Mouse (Mus musculus) forebrain, postnatal 0 days (tissue): ENCODE results near the gene Dchs1. TPM values are rescaled to one million over a fixed set of nuclear protein-coding genes. Genes with fewer than 3 reads are reported as not detected.

Source experiments
- ATAC-seq: fragments of 200-750 bp; cut with Nextera tagmentation; 2 replicates; pipeline ENCODE4 v1.8.0; 2017; ENCODE audit warnings: mild to moderate bottlenecking, moderate library complexity
- DNase-seq: peaks from one replicate; pipeline ENCODE4 v3.0.0-alpha.2; 2015
- H3K27ac ChIP-seq: fragments of 300-500 bp; sonication (generic); 2 replicates; pipeline ENCODE4 v1.5.1; 2014; ENCODE audit warnings: low read depth, mild to moderate bottlenecking, antibody characterized with exemption, low read length, moderate library complexity, mixed read lengths
- H3K27me3 ChIP-seq: fragments of 300-500 bp; sonication (generic); 2 replicates; pipeline ENCODE4 v1.6.1; 2014; ENCODE audit warnings: mild to moderate bottlenecking, low read length, mixed read lengths; ENCODE audit not compliant: insufficient read depth
- H3K36me3 ChIP-seq: fragments of 300-500 bp; sonication (generic); 2 replicates; pipeline ENCODE4 v1.6.1; 2014; ENCODE audit warnings: mild to moderate bottlenecking, moderate library complexity; ENCODE audit not compliant: insufficient read depth
- H3K4me1 ChIP-seq: fragments of 300-500 bp; sonication (generic); 2 replicates; pipeline ENCODE4 v1.6.1; 2014; ENCODE audit warnings: antibody characterized with exemption; ENCODE audit not compliant: insufficient read depth
- H3K4me2 ChIP-seq: fragments of 300-500 bp; sonication (generic); 2 replicates; pipeline ENCODE4 v1.6.1; 2014; ENCODE audit warnings: low read depth, mild to moderate bottlenecking, moderate library complexity
- H3K4me3 ChIP-seq: fragments of 300-500 bp; sonication (generic); 2 replicates; pipeline ENCODE4 v1.5.1; 2014; ENCODE audit warnings: low read depth, low read length, mixed read lengths
- H3K9ac ChIP-seq: fragments of 300-500 bp; sonication (generic); 2 replicates; pipeline ENCODE4 v1.6.1; 2014; ENCODE audit warnings: mild to moderate bottlenecking
- H3K9me3 ChIP-seq: fragments of 300-500 bp; sonication (generic); 2 replicates; pipeline ENCODE4 v1.6.1; 2016; ENCODE audit warnings: low read length
- CTCF ChIP-seq: sonication (generic); IDR thresholded peaks from 2 replicates; pipeline ENCODE4 v1.5.1; 2016; ENCODE audit warnings: antibody characterized with exemption, control low read depth, low read depth
- WGBS: fragments of 180-500 bp; shearing (Covaris S2); extraction: QIAGEN DNeasy Blood & Tissue Kit; methylation state at CpG from one replicate; pipeline ENCODE4 v1.1.7; 2014; 5-methylcytosine and 5-hydroxymethylcytosine counted together
- polyA plus RNA-seq: library from polyadenylated mRNA; unstranded; fragments of >200 nt; fragmentation: Nextera tagmentation; extraction: Ambion mirVana; gene quantifications from 2 replicates; pipeline ENCODE4 v1.2.1, GENCODE M21; 2015
- total RNA-seq: library from RNA; depleted of rRNA; stranded (reverse); fragments of >200 nt; gene quantifications from 2 replicates; pipeline ENCODE4 v1.2.3, GENCODE M21; 2014

Dchs1 gene
- total and polyA plus RNA-seq, 2 experiments from 2014 or later = 8.0 to 98.7 TPM

GRCm38 (mm10) chr7:105774661-105775060 lies 12.8 kb downstream of the Dchs1 start:
- H3K4me2 ChIP-seq = no peak overlapping the region
- no peak overlapping the region for H3K4me3 ChIP-seq
- no peak for TF ChIP-seq CTCF
- ATAC-seq (no peak), DNase-seq (no peak)
- WGBS = 34% methylated on average over 8 of the region's 8 CpGs
- no peak overlapping the region for H3K9ac ChIP-seq
- no peak overlapping the region for H3K27ac ChIP-seq
- H3K9me3 ChIP-seq = no peaks in the 10 kb centered on the region
- H3K36me3 ChIP-seq = peaks cover 51% of the 10 kb centered on the region
- H3K4me1 ChIP-seq = peaks cover 17% of the 10 kb centered on the region
- no peaks in the 10 kb centered on the region for H3K27me3 ChIP-seq

GRCm38 (mm10) chr7:105773041-105773440 lies 14.4 kb downstream of the Dchs1 start:
- Histone ChIP-seq H3K27ac (no peak overlapping the region), H3K9ac (no peak overlapping the region), H3K4me3 (no peak overlapping the region), H3K27me3 (no peaks in the 10 kb centered on the region), H3K9me3 (no peaks in the 10 kb centered on the region), H3K4me1 (peaks cover 13% of the 10 kb centered on the region), H3K4me2 (no peak overlapping the region), H3K36me3 (peaks cover 54% of the 10 kb centered on the region)
- 87% methylated on average over 5 of the region's 5 CpGs for WGBS
- no peak for DNase-seq
- TF ChIP-seq CTCF = no peak
- no peak for ATAC-seq

GRCm38 (mm10) chr7:105772331-105772730 lies 15.1 kb downstream of the Dchs1 start:
- no peak for DNase-seq
- no peaks in the 10 kb centered on the region for H3K27me3 ChIP-seq
- 96% methylated on average over 15 of the region's 15 CpGs for WGBS
- H3K36me3 ChIP-seq = peaks cover 61% of the 10 kb centered on the region
- H3K4me1 ChIP-seq = peaks cover 9% of the 10 kb centered on the region; the same call in 1 of the 2 replicates
- H3K4me3 ChIP-seq = no peak overlapping the region
- ATAC-seq = no peak
- no peak overlapping the region for H3K9ac ChIP-seq
- TF ChIP-seq CTCF = no peak
- H3K27ac ChIP-seq = no peak overlapping the region
- H3K9me3 ChIP-seq = no peaks in the 10 kb centered on the region
- H3K4me2 ChIP-seq = no peak overlapping the region

GRCm38 (mm10) chr7:105769959-105770358 lies 17.5 kb downstream of the Dchs1 start:
- Histone ChIP-seq H3K27ac (no peak overlapping the region), H3K9me3 (no peaks in the 10 kb centered on the region), H3K4me3 (no peak overlapping the region), H3K36me3 (peaks cover 73% of the 10 kb centered on the region), H3K27me3 (no peaks in the 10 kb centered on the region), H3K9ac (no peak overlapping the region), H3K4me1 (0 out of 2 replicates have a peak, but pooled peaks cover 5% of the 10 kb centered on the region), H3K4me2 (no peak overlapping the region)
- DNase-seq = no peak
- no peak for TF ChIP-seq CTCF
- ATAC-seq = no peak
- 82% methylated on average over 3 of the region's 3 CpGs for WGBS

- Histone ChIP-seq H3K9me3 (no peaks in the 10 kb centered on the region), H3K4me1 (0 out of 2 replicates have a peak, but pooled peaks cover 5% of the 10 kb centered on the region), H3K4me3 (no peak overlapping the region), H3K9ac (no peak overlapping the region), H3K27ac (no peak overlapping the region), H3K36me3 (peaks cover 91% of the 10 kb centered on the region), H3K4me2 (no peak overlapping the region), H3K27me3 (no peaks in the 10 kb centered on the region)
- WGBS = 27% methylated on average over 6 of the region's 6 CpGs
- peak; percentile 42 for ATAC-seq
- no peak for DNase-seq
- no peak for TF ChIP-seq CTCF
Observed at GRCm38 (mm10) chr7:105767729-105768165, 19.7 kb downstream of the Dchs1 start.

- WGBS = 85% methylated on average over 11 of the region's 11 CpGs
- TF ChIP-seq CTCF = no peak
- H3K9ac ChIP-seq = no peak overlapping the region
- 0 out of 2 replicates have a peak, but pooled peaks cover 5% of the 10 kb centered on the region for H3K4me1 ChIP-seq
- no peaks in the 10 kb centered on the region for H3K27me3 ChIP-seq
- ATAC-seq = no peak
- no peak overlapping the region for H3K27ac ChIP-seq
- H3K9me3 ChIP-seq = no peaks in the 10 kb centered on the region
- no peak overlapping the region for H3K4me3 ChIP-seq
- no peak overlapping the region for H3K4me2 ChIP-seq
- peaks cover 81% of the 10 kb centered on the region for H3K36me3 ChIP-seq
- DNase-seq = no peak
Observed at GRCm38 (mm10) chr7:105764331-105764730, 23.1 kb downstream of the Dchs1 start.

GRCm38 (mm10) chr7:105762517-105763270 lies 24.8 kb downstream of the Dchs1 start:
- Histone ChIP-seq H3K4me1 (no peaks in the 10 kb centered on the region), H3K4me2 (no peak overlapping the region), H3K27ac (no peak overlapping the region), H3K4me3 (no peak overlapping the region), H3K36me3 (peaks cover 84% of the 10 kb centered on the region), H3K9me3 (no peaks in the 10 kb centered on the region), H3K27me3 (no peaks in the 10 kb centered on the region), H3K9ac (no peak overlapping the region)
- ATAC-seq (peak; percentile 23; the same call in 1 of the 2 replicates), DNase-seq (peak; percentile 48)
- WGBS = 36% methylated on average over 55 of the region's 55 CpGs
- no peak for TF ChIP-seq CTCF
